Mouse (Mus musculus) intestine, postnatal 0 days (tissue): Measurements from ENCODE around the gene Ylpm1. TPM values are rescaled to one million over a fixed set of nuclear protein-coding genes. Genes with fewer than 3 reads are reported as not detected.

Source experiments
- ATAC-seq: fragments of 200-750 bp; cut with Nextera tagmentation; 2 replicates; pipeline ENCODE4 v1.8.0; 2017; ENCODE audit warnings: mild to moderate bottlenecking, moderate TSS enrichment, moderate library complexity
- H3K27ac ChIP-seq: fragments of 300-500 bp; sonication (generic); 2 replicates; pipeline ENCODE4 v1.5.1; 2014; ENCODE audit warnings: mild to moderate bottlenecking, low read depth, low read length, moderate library complexity
- H3K27me3 ChIP-seq: fragments of 300-500 bp; sonication (generic); replicated peaks from 2 replicates; pipeline ENCODE4 v1.6.1; 2014; ENCODE audit warnings: low read length, mixed read lengths; ENCODE audit not compliant: control insufficient read depth, insufficient read depth
- H3K36me3 ChIP-seq: fragments of 300-500 bp; sonication (generic); 2 replicates; pipeline ENCODE4 v1.6.1; 2014; ENCODE audit warnings: mild to moderate bottlenecking, moderate library complexity; ENCODE audit not compliant: control insufficient read depth, insufficient read depth
- H3K4me1 ChIP-seq: fragments of 300-500 bp; sonication (generic); replicated peaks from 2 replicates; pipeline ENCODE4 v1.6.1; 2014; ENCODE audit warnings: antibody characterized with exemption, low read length, mixed read lengths; ENCODE audit not compliant: control insufficient read depth, insufficient read depth
- H3K4me2 ChIP-seq: fragments of 300-500 bp; sonication (generic); replicated peaks from 2 replicates; pipeline ENCODE4 v1.6.1; 2014; ENCODE audit warnings: low read depth, mild to moderate bottlenecking, moderate library complexity
- H3K4me3 ChIP-seq: fragments of 300-500 bp; sonication (generic); 2 replicates; pipeline ENCODE4 v1.5.1; 2014; ENCODE audit warnings: low read depth, low read length
- H3K9ac ChIP-seq: fragments of 300-500 bp; sonication (generic); 2 replicates; pipeline ENCODE4 v1.6.1; 2014; ENCODE audit warnings: mild to moderate bottlenecking, low read depth, low read length
- H3K9me3 ChIP-seq: fragments of 300-500 bp; sonication (generic); 2 replicates; pipeline ENCODE4 v1.6.1; 2016; ENCODE audit warnings: mixed run types; ENCODE audit not compliant: control insufficient read depth
- CTCF ChIP-seq: sonication (generic); IDR thresholded peaks from 2 replicates; pipeline ENCODE4 v1.5.1; 2016; ENCODE audit warnings: low read depth, mild to moderate bottlenecking, control low read depth, antibody characterized with exemption, moderate library complexity
- WGBS: fragments of 180-500 bp; shearing (Covaris S2); extraction: QIAGEN DNeasy Blood & Tissue Kit; methylation state at CpG from one replicate; pipeline ENCODE4 v1.1.7; 2014; 5-methylcytosine and 5-hydroxymethylcytosine counted together
- polyA plus RNA-seq: library from polyadenylated mRNA; unstranded; fragments of >200 nt; fragmentation: Nextera tagmentation; extraction: Ambion mirVana; gene quantifications from 2 replicates; pipeline ENCODE4 v1.2.1, GENCODE M21; 2015

The Ylpm1 gene
- polyA plus RNA-seq, 1 experiment from 2014 or later, result 12.8 TPM

DNA sequence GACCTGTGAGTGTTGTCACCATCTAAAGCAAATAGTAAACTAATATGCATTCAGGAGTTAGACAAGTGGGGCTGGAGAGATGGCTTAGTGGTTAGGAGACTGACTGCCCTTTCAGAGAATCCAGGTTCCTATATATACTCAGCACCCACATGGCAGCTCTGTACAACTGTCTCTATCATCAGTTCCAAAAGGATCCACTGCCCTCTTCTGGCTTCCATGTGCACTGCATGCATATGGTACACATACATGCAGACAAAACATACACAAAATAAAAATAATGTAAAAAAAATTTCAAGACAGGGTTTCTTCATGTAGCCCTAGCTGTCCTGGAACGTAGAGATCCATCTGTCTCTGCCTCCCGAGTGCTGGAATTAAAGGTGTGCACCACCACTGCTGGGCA, 36.6 kb downstream of the Ylpm1 start:
- 99% methylated on average over 2 of the region's 2 CpGs for WGBS
- no peak for ATAC-seq
- no peaks in the 10 kb centered on the region for H3K4me1 ChIP-seq
- no peak overlapping the region for H3K9ac ChIP-seq
- H3K4me2 ChIP-seq, result no peak overlapping the region
- TF ChIP-seq CTCF, result peak; percentile 66
- no peaks in the 10 kb centered on the region for H3K9me3 ChIP-seq
- H3K36me3 ChIP-seq, result peaks cover 40% of the 10 kb centered on the region
- H3K27me3 ChIP-seq, result no peaks in the 10 kb centered on the region
- no peak overlapping the region for H3K4me3 ChIP-seq
- H3K27ac ChIP-seq, result no peak overlapping the region

DNA sequence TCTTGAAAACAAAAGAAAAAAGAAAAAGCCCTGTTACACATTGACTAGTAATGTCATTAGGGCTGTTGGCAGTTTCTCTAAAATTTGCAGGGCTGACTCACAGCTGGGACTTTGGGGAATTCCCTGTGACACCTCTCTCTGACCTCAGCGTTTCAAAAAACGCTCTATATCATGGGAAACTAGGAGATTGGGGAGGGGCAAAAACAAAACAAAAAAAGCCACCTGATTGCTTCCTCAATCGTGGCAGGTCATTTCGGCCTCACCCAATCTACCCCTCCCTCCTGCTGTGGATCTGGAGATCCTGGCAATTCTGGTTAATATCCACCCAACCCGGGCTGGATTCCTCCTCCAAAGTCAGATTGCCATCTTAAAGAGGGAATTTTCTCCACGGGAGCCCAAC, 55.1 kb downstream of the Ylpm1 start:
- TF ChIP-seq CTCF, result no peak
- Histone ChIP-seq H3K4me2 (0 out of 2 replicates have a peak overlapping the region, but pooled peaks have one; percentile 6), H3K27me3 (no peaks in the 10 kb centered on the region), H3K36me3 (peaks cover 45% of the 10 kb centered on the region), H3K4me3 (no peak overlapping the region), H3K4me1 (no peaks in the 10 kb centered on the region), H3K9me3 (no peaks in the 10 kb centered on the region), H3K27ac (0 out of 2 replicates have a peak overlapping the region, but pooled peaks have one; percentile 4), H3K9ac (no peak overlapping the region)
- ATAC-seq, result no peak
- 35% methylated on average over 6 of the region's 6 CpGs for WGBS

DNA sequence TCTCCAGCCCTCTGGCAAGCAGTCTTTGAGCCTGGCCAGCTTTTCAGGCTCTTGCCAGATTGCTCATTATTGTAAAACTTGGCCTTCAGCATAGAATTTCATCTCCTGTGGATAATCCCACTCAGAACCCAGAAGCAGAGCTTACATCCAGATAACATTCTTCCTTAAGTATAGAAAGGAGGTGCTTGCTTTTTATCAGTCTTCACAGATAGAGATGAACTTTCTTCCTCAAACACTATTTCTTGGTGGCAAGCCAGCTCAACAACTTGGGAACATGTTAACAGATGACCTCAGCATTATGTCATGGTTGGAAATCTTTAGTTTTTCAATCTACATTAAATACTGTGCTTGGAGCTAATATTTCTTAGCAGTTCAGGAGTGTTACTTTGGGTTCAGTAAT, 74.9 kb downstream of the Ylpm1 start:
- Histone ChIP-seq H3K4me3 (no peak overlapping the region), H3K9ac (no peak overlapping the region), H3K27me3 (no peaks in the 10 kb centered on the region), H3K4me1 (no peaks in the 10 kb centered on the region), H3K4me2 (no peak overlapping the region), H3K36me3 (peaks cover 23% of the 10 kb centered on the region), H3K9me3 (no peaks in the 10 kb centered on the region), H3K27ac (no peak overlapping the region)
- no peak for ATAC-seq
- no peak for TF ChIP-seq CTCF

DNA sequence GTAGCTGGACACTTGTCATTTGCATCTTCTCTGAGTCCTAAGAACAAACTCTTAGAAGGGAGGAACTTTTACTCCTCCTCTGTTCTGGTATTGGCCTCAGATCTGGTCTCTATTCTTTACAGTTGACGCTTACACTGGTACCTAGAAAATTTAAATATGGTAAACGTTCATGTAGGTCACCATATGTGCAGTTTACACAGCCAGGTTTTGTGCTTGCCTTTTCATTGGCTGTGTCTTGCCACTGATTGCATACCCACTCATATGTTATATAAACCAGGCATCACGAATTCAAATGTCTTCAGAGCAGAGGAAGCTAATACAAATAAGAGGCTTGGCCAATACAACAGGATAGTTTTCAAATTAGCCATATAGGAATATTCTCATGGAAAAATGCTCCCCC, 81.0 kb downstream of the Ylpm1 start:
- 84% methylated on average over 3 of the region's 3 CpGs for WGBS
- H3K4me1 ChIP-seq, result no peaks in the 10 kb centered on the region
- H3K9ac ChIP-seq, result no peak overlapping the region
- H3K36me3 ChIP-seq, result peaks cover 10% of the 10 kb centered on the region; the same call in 1 of the 2 replicates
- no peak overlapping the region for H3K4me2 ChIP-seq
- no peak overlapping the region for H3K4me3 ChIP-seq
- H3K27ac ChIP-seq, result no peak overlapping the region
- no peaks in the 10 kb centered on the region for H3K27me3 ChIP-seq
- TF ChIP-seq CTCF, result no peak
- no peaks in the 10 kb centered on the region for H3K9me3 ChIP-seq
- no peak for ATAC-seq

DNA sequence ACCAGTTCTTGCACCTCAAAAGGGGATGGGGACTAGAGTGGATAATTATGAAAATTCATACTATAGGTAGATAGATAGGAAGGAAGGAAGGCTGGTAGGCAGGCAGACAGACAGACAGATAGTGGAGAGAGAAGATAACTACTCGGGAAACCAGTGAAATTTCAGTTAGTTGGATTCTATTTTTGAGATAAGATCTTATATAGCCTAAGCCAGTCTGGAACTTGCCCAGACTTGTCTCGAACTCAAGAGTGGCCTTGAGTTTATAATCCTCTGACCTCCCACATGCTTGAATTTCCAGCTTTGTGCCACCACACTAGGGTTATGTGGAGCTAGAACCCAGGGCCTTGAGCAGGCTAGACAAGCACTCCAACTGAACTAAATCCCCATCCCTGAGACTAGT, 88.1 kb downstream of the Ylpm1 start:
- H3K4me1 ChIP-seq, result no peaks in the 10 kb centered on the region
- no peaks in the 10 kb centered on the region for H3K27me3 ChIP-seq
- H3K36me3 ChIP-seq, result peaks cover 4% of the 10 kb centered on the region
- H3K4me3 ChIP-seq, result no peak overlapping the region
- TF ChIP-seq CTCF, result no peak
- 51% methylated on average over 2 of the region's 2 CpGs for WGBS
- H3K9me3 ChIP-seq, result no peaks in the 10 kb centered on the region
- no peak overlapping the region for H3K4me2 ChIP-seq
- H3K9ac ChIP-seq, result no peak overlapping the region
- H3K27ac ChIP-seq, result no peak overlapping the region
- no peak for ATAC-seq

DNA sequence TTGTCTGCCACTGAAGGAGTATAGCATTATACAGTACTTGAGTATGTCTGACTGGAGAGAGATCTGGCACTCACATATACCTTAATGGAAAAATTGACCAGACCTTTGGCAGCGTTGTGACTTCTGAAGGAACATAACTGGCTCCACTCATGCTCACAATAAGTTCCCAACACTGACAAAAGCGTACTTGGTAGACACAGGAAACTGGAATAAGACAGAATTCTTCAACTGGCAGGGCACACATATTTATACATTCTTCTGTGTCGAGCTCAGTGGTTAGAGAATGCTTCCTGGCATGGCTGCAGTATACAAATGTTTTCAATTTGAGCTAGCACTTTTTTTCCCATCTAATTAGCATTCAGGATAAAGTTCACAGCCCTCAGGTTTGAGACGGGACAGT, 88.8 kb downstream of the Ylpm1 start:
- no peaks in the 10 kb centered on the region for H3K27me3 ChIP-seq
- no peaks in the 10 kb centered on the region for H3K4me1 ChIP-seq
- 76% methylated on average over 4 of the region's 4 CpGs for WGBS
- H3K9me3 ChIP-seq, result no peaks in the 10 kb centered on the region
- no peak for ATAC-seq
- H3K4me2 ChIP-seq, result no peak overlapping the region
- no peak overlapping the region for H3K4me3 ChIP-seq
- H3K36me3 ChIP-seq, result peaks cover 4% of the 10 kb centered on the region
- no peak overlapping the region for H3K27ac ChIP-seq
- H3K9ac ChIP-seq, result no peak overlapping the region
- no peak for TF ChIP-seq CTCF

DNA sequence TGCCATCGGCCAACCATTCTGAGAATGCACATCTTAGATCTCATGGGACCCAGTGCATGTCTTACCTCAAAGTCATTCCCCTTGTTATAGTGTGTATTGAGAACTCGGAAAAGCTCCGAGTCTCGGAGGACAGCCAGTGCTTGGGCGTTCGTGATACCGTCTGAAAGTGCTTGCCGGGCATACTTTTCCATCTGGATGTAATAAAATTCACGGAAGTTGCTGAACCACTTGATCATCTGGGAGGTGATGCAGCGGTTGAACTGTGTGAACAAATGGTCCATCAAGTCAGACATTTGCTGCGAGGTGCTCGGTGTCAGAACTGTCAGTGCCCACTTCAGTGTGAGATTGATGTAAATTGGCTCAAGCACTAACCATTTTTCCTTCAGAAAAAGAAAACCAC, 91.7 kb downstream of the Ylpm1 start:
- 93% methylated on average over 12 of the region's 12 CpGs for WGBS
- ATAC-seq, result no peak
- peaks cover 4% of the 10 kb centered on the region for H3K36me3 ChIP-seq

More for the DNA sequence above, 91.7 kb downstream of the Ylpm1 start:
- TF ChIP-seq CTCF, result no peak
- Histone ChIP-seq H3K27me3 (no peaks in the 10 kb centered on the region), H3K9ac (no peak overlapping the region), H3K4me2 (no peak overlapping the region), H3K27ac (no peak overlapping the region), H3K4me3 (no peak overlapping the region), H3K4me1 (no peaks in the 10 kb centered on the region), H3K9me3 (no peaks in the 10 kb centered on the region)
